Mouse (Mus musculus) E14TG2a.4 (cell line): ENCODE data around the gene Fasn.

Source experiments
- CTCF ChIP-seq: conservative IDR thresholded peaks from 2 replicates; pipeline ENCODE4 v1.5.1; 2014; ENCODE audit warnings: low read length
- NANOG ChIP-seq: IDR thresholded peaks from 2 replicates; pipeline ENCODE4 v1.6.1; 2014; ENCODE audit warnings: borderline replicate concordance, low read length, mixed read lengths
- POU5F1 ChIP-seq: IDR thresholded peaks from 2 replicates; pipeline ENCODE4 v1.6.1; 2014; ENCODE audit warnings: low read length, borderline replicate concordance

GRCm38 (mm10) chr11:120851582-120851981, 27.2 kb upstream of the Fasn start:
- no peak for TF ChIP-seq CTCF
- TF ChIP-seq NANOG = no peak
- no peak for TF ChIP-seq POU5F1
